Mouse (Mus musculus): ENCODE measurements around the gene Pttg1ip. TPM values are rescaled to one million over a fixed set of nuclear protein-coding genes. Genes with fewer than 3 reads are reported as not detected.

Pttg1ip gene
- 65.6 and 71.0 TPM in 2 replicates for polyA plus RNA-seq (2016; fragmentation: Nextera tagmentation; extraction: Ambion mirVana)

GRCm38 (mm10) chr10:77581408-77582284 is at the start of gene Pttg1ip:
Gene Pttg1ip, plus strand, starts transcription at chr10:77581720.
- peak; percentile 97 for DNase-seq (ENCODE audit: low spot score)
- Histone ChIP-seq H3K27me3 (replicated peaks; ENCODE audit: low read depth, poor library complexity, severe bottlenecking) (no peaks in the 10 kb centered on the region), H3K4me1 (peaks cover 35% of the 10 kb centered on the region), H3K9me3 (no peaks in the 10 kb centered on the region), H3K36me3 (replicated peaks) (peaks cover 6% of the 10 kb centered on the region), H3K27ac (replicated peaks) (peak within 1 kb of the TSS; percentile 92), H3K4me3 (peak within 1 kb of the TSS; percentile 75)
- under 1% methylated on average over 64 of the region's 64 CpGs for WGBS

- no peaks in the 10 kb centered on the region for H3K9me3 ChIP-seq
- 92% methylated on average over 1 of the region's 1 CpGs for WGBS
- no peak overlapping the region for H3K4me3 ChIP-seq
- H3K36me3 ChIP-seq (replicated peaks), result no peaks in the 10 kb centered on the region
- no peak for DNase-seq (ENCODE audit: low spot score)
- H3K4me1 ChIP-seq, result peaks cover 6% of the 10 kb centered on the region
- no peaks in the 10 kb centered on the region for H3K27me3 ChIP-seq (replicated peaks; ENCODE audit: low read depth, poor library complexity, severe bottlenecking)
- H3K27ac ChIP-seq (replicated peaks), result no peak overlapping the region
Measured at GRCm38 (mm10) chr10:77532020-77532413, 49.5 kb upstream of the Pttg1ip start.

GRCm38 (mm10) chr10:77536727-77537126 is 44.8 kb upstream of the Pttg1ip start:
- WGBS, result 80% methylated on average over 8 of the region's 8 CpGs
- Histone ChIP-seq H3K36me3 (replicated peaks) (no peaks in the 10 kb centered on the region), H3K27me3 (replicated peaks; ENCODE audit: low read depth, poor library complexity, severe bottlenecking) (no peaks in the 10 kb centered on the region)

GRCm38 (mm10) chr10:77537215-77538209 is 44.0 kb upstream of the Pttg1ip start:
- H3K4me1 ChIP-seq, result no peaks in the 10 kb centered on the region; the same call in 1 of the 2 replicates
- 85% methylated on average over 11 of the region's 11 CpGs for WGBS
- H3K27me3 ChIP-seq (replicated peaks; ENCODE audit: low read depth, poor library complexity, severe bottlenecking), result no peaks in the 10 kb centered on the region
- no peak for DNase-seq (ENCODE audit: low spot score)
- no peaks in the 10 kb centered on the region for H3K9me3 ChIP-seq
- no peaks in the 10 kb centered on the region for H3K36me3 ChIP-seq (replicated peaks)
- no peak overlapping the region for H3K4me3 ChIP-seq
- H3K27ac ChIP-seq (replicated peaks), result no peak overlapping the region

More at GRCm38 (mm10) chr10:77536727-77537126, 44.8 kb upstream of the Pttg1ip start:
- no peaks in the 10 kb centered on the region for H3K9me3 ChIP-seq
- H3K27ac ChIP-seq (replicated peaks), result no peak overlapping the region
- no peak for DNase-seq (ENCODE audit: low spot score)
- H3K4me1 ChIP-seq, result no peaks in the 10 kb centered on the region; the same call in 1 of the 2 replicates
- no peak overlapping the region for H3K4me3 ChIP-seq

- Histone ChIP-seq H3K36me3 (replicated peaks) (no peaks in the 10 kb centered on the region), H3K4me3 (no peak overlapping the region), H3K27me3 (replicated peaks; ENCODE audit: low read depth, poor library complexity, severe bottlenecking) (no peaks in the 10 kb centered on the region), H3K9me3 (no peaks in the 10 kb centered on the region), H3K4me1 (no peaks in the 10 kb centered on the region), H3K27ac (replicated peaks) (no peak overlapping the region)
- no peak for DNase-seq (ENCODE audit: low spot score)
- WGBS, result 84% methylated on average over 7 of the region's 7 CpGs
Measured at GRCm38 (mm10) chr10:77539320-77539945, 42.1 kb upstream of the Pttg1ip start.

GRCm38 (mm10) chr10:77540576-77541102 is 40.9 kb upstream of the Pttg1ip start:
- DNase-seq (ENCODE audit: low spot score), result no peak
- Histone ChIP-seq H3K9me3 (no peaks in the 10 kb centered on the region), H3K4me1 (no peaks in the 10 kb centered on the region), H3K4me3 (no peak overlapping the region), H3K27me3 (replicated peaks; ENCODE audit: low read depth, poor library complexity, severe bottlenecking) (no peaks in the 10 kb centered on the region), H3K36me3 (replicated peaks) (no peaks in the 10 kb centered on the region), H3K27ac (replicated peaks) (no peak overlapping the region)
- 81% methylated on average over 4 of the region's 4 CpGs for WGBS

- Histone ChIP-seq H3K36me3 (replicated peaks) (no peaks in the 10 kb centered on the region), H3K4me3 (no peak overlapping the region), H3K4me1 (no peaks in the 10 kb centered on the region), H3K27ac (replicated peaks) (no peak overlapping the region), H3K9me3 (no peaks in the 10 kb centered on the region), H3K27me3 (replicated peaks; ENCODE audit: low read depth, poor library complexity, severe bottlenecking) (no peaks in the 10 kb centered on the region)
- no peak for DNase-seq (ENCODE audit: low spot score)
- WGBS, result 83% methylated on average over 10 of the region's 10 CpGs
Measured at GRCm38 (mm10) chr10:77541864-77542666, 39.5 kb upstream of the Pttg1ip start.

- Histone ChIP-seq H3K4me1 (no peaks in the 10 kb centered on the region), H3K4me3 (no peak overlapping the region), H3K36me3 (replicated peaks) (no peaks in the 10 kb centered on the region), H3K9me3 (no peaks in the 10 kb centered on the region), H3K27me3 (replicated peaks; ENCODE audit: low read depth, poor library complexity, severe bottlenecking) (no peaks in the 10 kb centered on the region), H3K27ac (replicated peaks) (no peak overlapping the region)
- WGBS, result 46% methylated on average over 7 of the region's 7 CpGs
- DNase-seq (ENCODE audit: low spot score), result peak; percentile 47
Measured at GRCm38 (mm10) chr10:77543226-77543625, 38.3 kb upstream of the Pttg1ip start.

GRCm38 (mm10) chr10:77544916-77545315 is 36.6 kb upstream of the Pttg1ip start:
- no peaks in the 10 kb centered on the region for H3K9me3 ChIP-seq
- DNase-seq (ENCODE audit: low spot score), result no peak
- 86% methylated on average over 5 of the region's 5 CpGs for WGBS
- H3K4me3 ChIP-seq, result no peak overlapping the region
- no peaks in the 10 kb centered on the region for H3K27me3 ChIP-seq (replicated peaks; ENCODE audit: low read depth, poor library complexity, severe bottlenecking)
- H3K27ac ChIP-seq (replicated peaks), result no peak overlapping the region
- H3K36me3 ChIP-seq (replicated peaks), result no peaks in the 10 kb centered on the region
- peaks cover 2% of the 10 kb centered on the region for H3K4me1 ChIP-seq

- no peak overlapping the region for H3K4me3 ChIP-seq
- H3K9me3 ChIP-seq, result no peaks in the 10 kb centered on the region
- peaks cover 8% of the 10 kb centered on the region for H3K4me1 ChIP-seq
- 84% methylated on average over 10 of the region's 10 CpGs for WGBS
- no peaks in the 10 kb centered on the region for H3K27me3 ChIP-seq (replicated peaks; ENCODE audit: low read depth, poor library complexity, severe bottlenecking)
- H3K27ac ChIP-seq (replicated peaks), result no peak overlapping the region
- peak; percentile 25 for DNase-seq (ENCODE audit: low spot score)
- H3K36me3 ChIP-seq (replicated peaks), result no peaks in the 10 kb centered on the region
Measured at GRCm38 (mm10) chr10:77548576-77548975, 32.9 kb upstream of the Pttg1ip start.

- peaks cover 8% of the 10 kb centered on the region for H3K4me1 ChIP-seq
Measured at GRCm38 (mm10) chr10:77550874-77551273, 30.6 kb upstream of the Pttg1ip start.

More at GRCm38 (mm10) chr10:77550874-77551273, 30.6 kb upstream of the Pttg1ip start:
- 78% methylated on average over 11 of the region's 11 CpGs for WGBS
- Histone ChIP-seq H3K36me3 (replicated peaks) (no peaks in the 10 kb centered on the region), H3K9me3 (no peaks in the 10 kb centered on the region), H3K4me3 (no peak overlapping the region), H3K27me3 (replicated peaks; ENCODE audit: low read depth, poor library complexity, severe bottlenecking) (no peaks in the 10 kb centered on the region), H3K27ac (replicated peaks) (no peak overlapping the region)
- DNase-seq (ENCODE audit: low spot score), result no peak

Measured in embryonic facial prominence, embryonic 10.5 days (tissue).